Mouse (Mus musculus): Measurements from ENCODE around the gene Tbc1d22a. TPM values are rescaled to one million over a fixed set of nuclear protein-coding genes. Genes with fewer than 3 reads are reported as not detected.

Gene Tbc1d22a
- polyA plus RNA-seq, 1 experiment from 2014 or later = 11.1 TPM

DNA sequence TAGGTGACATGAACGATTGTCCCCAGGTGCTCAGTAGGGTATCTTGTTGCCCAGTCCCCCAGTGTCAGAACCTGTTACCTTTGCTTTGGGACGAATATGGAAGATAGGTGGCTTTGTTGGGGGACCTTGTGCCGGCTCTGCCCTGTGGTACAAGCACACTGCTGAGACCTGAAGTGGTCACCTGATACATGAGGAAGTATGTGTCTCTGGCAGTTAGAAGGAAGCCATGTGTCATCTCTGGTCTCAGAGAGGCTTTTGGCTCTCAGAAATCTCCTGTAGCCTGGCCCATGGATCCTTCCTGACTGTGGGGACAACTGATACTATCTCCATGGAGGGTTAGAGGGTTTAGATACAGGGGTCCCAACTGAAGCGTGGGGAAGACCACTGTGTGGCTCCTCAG is 281.9 kb downstream of the Tbc1d22a start:
- no peaks in the 10 kb centered on the region for H3K4me1 ChIP-seq (ENCODE audit: control insufficient read depth, insufficient read depth, low read length)
- no peak overlapping the region for H3K4me3 ChIP-seq (ENCODE audit: low read length)
- WGBS = 81% methylated on average over 4 of the region's 4 CpGs
- H3K4me2 ChIP-seq (replicated peaks; ENCODE audit: low read depth, low read length) = no peak overlapping the region
- no peaks in the 10 kb centered on the region for H3K9me3 ChIP-seq (ENCODE audit: control insufficient read depth, low read length)
- no peak for ATAC-seq (ENCODE audit: low FRiP score, low TSS enrichment)
- H3K27me3 ChIP-seq (ENCODE audit: control insufficient read depth, insufficient read depth, low read length) = no peaks in the 10 kb centered on the region
- H3K27ac ChIP-seq (ENCODE audit: low read depth, low read length) = no peak overlapping the region
- no peaks in the 10 kb centered on the region for H3K36me3 ChIP-seq (ENCODE audit: control insufficient read depth, insufficient read depth, low read length)
- H3K9ac ChIP-seq (ENCODE audit: low read depth, low read length) = no peak overlapping the region

DNA sequence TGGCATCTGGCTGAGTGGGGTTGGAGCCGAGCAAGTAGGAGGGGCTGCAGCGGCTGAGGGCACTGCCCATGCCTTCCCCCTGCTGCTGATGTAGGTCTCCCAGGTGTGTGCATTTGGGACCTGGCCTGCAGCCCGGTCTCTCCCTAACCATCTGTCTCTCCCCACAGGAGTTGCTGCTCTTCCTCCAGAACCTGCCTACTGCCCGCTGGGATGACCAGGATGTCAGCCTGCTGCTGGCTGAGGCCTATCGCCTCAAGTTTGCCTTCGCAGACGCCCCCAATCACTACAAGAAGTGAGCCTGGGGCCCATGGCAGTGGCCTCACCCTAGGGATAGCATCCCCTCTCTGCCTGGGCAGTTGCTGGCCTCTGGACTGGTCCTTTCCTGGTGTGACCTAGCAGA is 282.4 kb downstream of the Tbc1d22a start:
- Histone ChIP-seq H3K4me1 (ENCODE audit: control insufficient read depth, insufficient read depth, low read length) (no peaks in the 10 kb centered on the region), H3K27ac (ENCODE audit: low read depth, low read length) (no peak overlapping the region), H3K27me3 (ENCODE audit: control insufficient read depth, insufficient read depth, low read length) (no peaks in the 10 kb centered on the region), H3K4me2 (replicated peaks; ENCODE audit: low read depth, low read length) (no peak overlapping the region), H3K9ac (ENCODE audit: low read depth, low read length) (no peak overlapping the region), H3K36me3 (ENCODE audit: control insufficient read depth, insufficient read depth, low read length) (no peaks in the 10 kb centered on the region), H3K4me3 (ENCODE audit: low read length) (no peak overlapping the region), H3K9me3 (ENCODE audit: control insufficient read depth, low read length) (no peaks in the 10 kb centered on the region)
- 89% methylated on average over 7 of the region's 7 CpGs for WGBS
- no peak for ATAC-seq (ENCODE audit: low FRiP score, low TSS enrichment)

DNA sequence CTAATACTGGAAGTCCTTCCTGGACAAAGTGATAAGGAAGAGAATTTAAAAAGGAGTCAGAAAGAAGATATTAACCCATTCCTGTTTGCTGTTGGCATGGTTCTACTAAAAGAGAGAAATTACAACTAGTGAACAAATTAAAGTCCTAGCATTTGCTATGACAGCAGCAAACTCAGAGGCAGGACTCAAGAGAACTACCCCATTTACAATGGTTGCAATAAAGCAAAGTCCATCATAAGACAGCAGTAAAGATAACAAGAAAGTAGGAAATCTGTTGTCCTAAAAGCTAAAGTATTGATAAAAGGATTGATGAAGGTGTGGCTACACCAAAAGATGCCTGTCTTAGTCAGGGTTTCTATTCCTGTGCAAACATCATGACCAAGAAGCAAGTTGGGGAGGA is 286.3 kb downstream of the Tbc1d22a start:
- Histone ChIP-seq H3K36me3 (ENCODE audit: control insufficient read depth, insufficient read depth, low read length) (no peaks in the 10 kb centered on the region), H3K4me2 (replicated peaks; ENCODE audit: low read depth, low read length) (no peak overlapping the region), H3K27ac (ENCODE audit: low read depth, low read length) (no peak overlapping the region), H3K27me3 (ENCODE audit: control insufficient read depth, insufficient read depth, low read length) (no peaks in the 10 kb centered on the region), H3K4me1 (ENCODE audit: control insufficient read depth, insufficient read depth, low read length) (no peaks in the 10 kb centered on the region), H3K9ac (ENCODE audit: low read depth, low read length) (no peak overlapping the region), H3K9me3 (ENCODE audit: control insufficient read depth, low read length) (no peaks in the 10 kb centered on the region), H3K4me3 (ENCODE audit: low read length) (no peak overlapping the region)
- ATAC-seq (ENCODE audit: low FRiP score, low TSS enrichment) = no peak

DNA sequence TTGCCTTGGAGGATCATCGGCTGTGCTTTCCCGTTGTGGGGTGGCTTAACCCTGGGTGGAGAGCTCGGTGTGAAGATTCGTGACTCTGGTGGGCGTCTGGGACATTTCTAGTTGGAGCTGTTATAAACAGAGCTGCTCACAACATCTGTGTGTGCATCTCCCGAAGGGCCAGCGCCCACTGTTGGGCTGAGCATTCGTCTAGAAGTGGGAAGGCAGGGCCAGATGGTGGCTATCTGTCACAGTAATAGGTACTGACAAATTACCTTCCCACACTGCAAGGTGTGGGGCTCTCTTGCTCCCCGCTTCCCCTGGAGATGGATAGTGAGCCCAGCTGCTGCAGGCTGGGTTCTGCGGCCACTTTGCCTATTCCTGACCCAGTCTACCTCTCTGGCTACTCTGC is 289.2 kb downstream of the Tbc1d22a start:
- H3K36me3 ChIP-seq (ENCODE audit: control insufficient read depth, insufficient read depth, low read length) = no peaks in the 10 kb centered on the region
- no peaks in the 10 kb centered on the region for H3K4me1 ChIP-seq (ENCODE audit: control insufficient read depth, insufficient read depth, low read length)
- ATAC-seq (ENCODE audit: low FRiP score, low TSS enrichment) = no peak
- H3K4me3 ChIP-seq (ENCODE audit: low read length) = no peak overlapping the region
- H3K9me3 ChIP-seq (ENCODE audit: control insufficient read depth, low read length) = no peaks in the 10 kb centered on the region
- H3K4me2 ChIP-seq (replicated peaks; ENCODE audit: low read depth, low read length) = no peak overlapping the region
- H3K27ac ChIP-seq (ENCODE audit: low read depth, low read length) = no peak overlapping the region
- H3K9ac ChIP-seq (ENCODE audit: low read depth, low read length) = no peak overlapping the region
- no peaks in the 10 kb centered on the region for H3K27me3 ChIP-seq (ENCODE audit: control insufficient read depth, insufficient read depth, low read length)
- 65% methylated on average over 10 of the region's 10 CpGs for WGBS

GRCm38 (mm10) chr15:86506666-86507065 is 292.4 kb downstream of the Tbc1d22a start:
- Histone ChIP-seq H3K4me3 (ENCODE audit: low read length) (no peak overlapping the region), H3K4me2 (replicated peaks; ENCODE audit: low read depth, low read length) (no peak overlapping the region), H3K9ac (ENCODE audit: low read depth, low read length) (no peak overlapping the region), H3K9me3 (ENCODE audit: control insufficient read depth, low read length) (no peaks in the 10 kb centered on the region), H3K36me3 (ENCODE audit: control insufficient read depth, insufficient read depth, low read length) (no peaks in the 10 kb centered on the region), H3K27ac (ENCODE audit: low read depth, low read length) (no peak overlapping the region), H3K4me1 (ENCODE audit: control insufficient read depth, insufficient read depth, low read length) (no peaks in the 10 kb centered on the region), H3K27me3 (ENCODE audit: control insufficient read depth, insufficient read depth, low read length) (no peaks in the 10 kb centered on the region)
- no peak for ATAC-seq (ENCODE audit: low FRiP score, low TSS enrichment)
- 56% methylated on average over 4 of the region's 4 CpGs for WGBS

DNA sequence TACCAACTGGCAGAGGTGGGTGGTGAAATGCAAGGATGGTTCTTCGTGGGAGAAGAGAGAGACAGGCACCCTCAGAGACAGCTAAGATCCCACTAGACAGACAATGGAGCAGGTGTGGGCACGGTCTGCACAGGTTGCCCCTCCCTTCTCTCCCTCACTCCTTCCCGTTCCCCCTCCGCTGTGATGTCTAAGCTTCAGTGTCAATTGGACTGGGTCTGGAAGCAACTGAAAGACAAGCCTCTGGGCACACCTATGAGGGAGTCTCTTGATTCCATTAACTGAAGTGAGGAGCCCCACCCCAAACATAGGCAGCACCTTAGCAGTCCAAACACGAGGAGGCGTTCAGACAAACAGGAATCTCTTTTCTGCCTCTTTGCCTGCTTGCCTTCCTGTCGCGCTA is 293.3 kb downstream of the Tbc1d22a start:
- no peaks in the 10 kb centered on the region for H3K9me3 ChIP-seq (ENCODE audit: control insufficient read depth, low read length)
- H3K4me1 ChIP-seq (ENCODE audit: control insufficient read depth, insufficient read depth, low read length) = no peaks in the 10 kb centered on the region
- ATAC-seq (ENCODE audit: low FRiP score, low TSS enrichment) = no peak
- H3K27ac ChIP-seq (ENCODE audit: low read depth, low read length) = no peak overlapping the region
- H3K27me3 ChIP-seq (ENCODE audit: control insufficient read depth, insufficient read depth, low read length) = no peaks in the 10 kb centered on the region
- 86% methylated on average over 8 of the region's 8 CpGs for WGBS
- H3K36me3 ChIP-seq (ENCODE audit: control insufficient read depth, insufficient read depth, low read length) = no peaks in the 10 kb centered on the region
- no peak overlapping the region for H3K9ac ChIP-seq (ENCODE audit: low read depth, low read length)
- H3K4me3 ChIP-seq (ENCODE audit: low read length) = no peak overlapping the region
- no peak overlapping the region for H3K4me2 ChIP-seq (replicated peaks; ENCODE audit: low read depth, low read length)

DNA sequence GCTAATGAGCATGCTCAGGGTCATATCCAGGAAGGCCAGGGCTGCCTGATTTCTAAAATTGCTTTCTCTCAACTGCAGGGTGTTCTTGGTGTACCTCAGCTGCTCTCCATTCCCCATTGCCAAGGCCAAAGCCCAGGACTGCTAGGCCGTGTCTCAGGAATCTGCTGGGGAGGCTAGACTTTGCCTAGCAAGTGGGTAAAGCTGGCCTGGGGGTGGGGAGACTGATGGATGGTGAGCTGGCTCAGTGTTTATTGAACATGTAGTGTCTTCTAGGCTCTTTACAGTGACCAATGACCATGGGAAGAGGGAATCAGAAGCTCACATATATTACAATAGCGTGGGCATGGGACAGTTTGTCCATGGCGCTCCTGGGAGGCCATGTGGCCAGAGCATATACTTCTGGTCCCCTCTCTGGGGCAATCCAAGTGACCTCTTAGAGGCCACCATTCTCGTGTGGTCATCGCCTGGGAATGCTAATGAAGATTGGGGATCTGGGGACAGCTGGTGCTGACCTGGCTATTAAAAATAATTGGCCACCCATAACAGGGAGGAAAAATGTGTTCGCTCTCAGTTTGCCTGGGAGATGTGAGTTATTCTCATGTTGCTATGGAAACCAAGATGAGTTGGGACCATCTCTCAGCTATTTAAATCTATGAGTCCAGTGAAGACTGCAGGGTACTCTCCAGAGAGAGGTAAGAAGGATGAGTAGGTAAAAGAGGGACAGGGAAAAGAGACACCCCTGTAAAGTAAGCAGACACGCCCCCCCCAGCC is 294.3 kb downstream of the Tbc1d22a start:
- Histone ChIP-seq H3K4me2 (replicated peaks; ENCODE audit: low read depth, low read length) (no peak overlapping the region), H3K4me1 (ENCODE audit: control insufficient read depth, insufficient read depth, low read length) (no peaks in the 10 kb centered on the region), H3K27ac (ENCODE audit: low read depth, low read length) (no peak overlapping the region), H3K9me3 (ENCODE audit: control insufficient read depth, low read length) (no peaks in the 10 kb centered on the region), H3K9ac (ENCODE audit: low read depth, low read length) (no peak overlapping the region), H3K27me3 (ENCODE audit: control insufficient read depth, insufficient read depth, low read length) (no peaks in the 10 kb centered on the region), H3K4me3 (ENCODE audit: low read length) (no peak overlapping the region), H3K36me3 (ENCODE audit: control insufficient read depth, insufficient read depth, low read length) (no peaks in the 10 kb centered on the region)
- 77% methylated on average over 7 of the region's 7 CpGs for WGBS
- ATAC-seq (ENCODE audit: low FRiP score, low TSS enrichment) = no peak

DNA sequence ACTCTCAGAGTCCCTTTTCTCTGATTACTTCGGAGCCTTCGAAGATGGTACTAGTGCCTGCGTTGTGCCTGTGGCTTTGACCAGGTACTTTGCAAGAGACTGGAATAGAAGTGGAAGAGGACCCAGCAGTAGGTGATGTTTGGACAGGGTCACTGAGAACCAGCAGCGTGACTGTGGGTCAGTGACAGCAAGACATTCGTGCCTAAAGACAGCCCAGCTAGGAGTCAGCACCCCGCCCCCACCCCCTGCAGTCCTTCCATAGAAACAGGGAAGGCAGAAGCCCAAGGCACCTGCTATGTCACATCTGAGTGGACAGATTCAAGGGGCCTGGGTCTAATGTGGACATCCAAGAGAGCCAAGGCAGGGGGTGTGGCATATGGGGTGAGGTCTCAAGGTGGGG is 295.3 kb downstream of the Tbc1d22a start:
- H3K27me3 ChIP-seq (ENCODE audit: control insufficient read depth, insufficient read depth, low read length) = no peaks in the 10 kb centered on the region
- H3K27ac ChIP-seq (ENCODE audit: low read depth, low read length) = no peak overlapping the region
- H3K36me3 ChIP-seq (ENCODE audit: control insufficient read depth, insufficient read depth, low read length) = no peaks in the 10 kb centered on the region
- no peaks in the 10 kb centered on the region for H3K9me3 ChIP-seq (ENCODE audit: control insufficient read depth, low read length)
- H3K4me3 ChIP-seq (ENCODE audit: low read length) = no peak overlapping the region
- H3K9ac ChIP-seq (ENCODE audit: low read depth, low read length) = no peak overlapping the region
- ATAC-seq (ENCODE audit: low FRiP score, low TSS enrichment) = no peak
- H3K4me1 ChIP-seq (ENCODE audit: control insufficient read depth, insufficient read depth, low read length) = no peaks in the 10 kb centered on the region
- 83% methylated on average over 6 of the region's 6 CpGs for WGBS
- no peak overlapping the region for H3K4me2 ChIP-seq (replicated peaks; ENCODE audit: low read depth, low read length)

GRCm38 (mm10) chr15:86511181-86511580 is 296.9 kb downstream of the Tbc1d22a start:
- Histone ChIP-seq H3K4me2 (replicated peaks; ENCODE audit: low read depth, low read length) (no peak overlapping the region), H3K9ac (ENCODE audit: low read depth, low read length) (no peak overlapping the region), H3K27me3 (ENCODE audit: control insufficient read depth, insufficient read depth, low read length) (no peaks in the 10 kb centered on the region), H3K36me3 (ENCODE audit: control insufficient read depth, insufficient read depth, low read length) (no peaks in the 10 kb centered on the region), H3K4me1 (ENCODE audit: control insufficient read depth, insufficient read depth, low read length) (no peaks in the 10 kb centered on the region), H3K27ac (ENCODE audit: low read depth, low read length) (no peak overlapping the region), H3K4me3 (ENCODE audit: low read length) (no peak overlapping the region), H3K9me3 (ENCODE audit: control insufficient read depth, low read length) (no peaks in the 10 kb centered on the region)
- no peak for ATAC-seq (ENCODE audit: low FRiP score, low TSS enrichment)
- 88% methylated on average over 7 of the region's 7 CpGs for WGBS

Data from kidney, embryonic 14.5 days (tissue).